Mouse (Mus musculus): ENCODE measurements around the gene Tstd1.
A peak's percentile ranks its signal among the peaks of the same experiment; 100 is the strongest.

Tstd1 gene

GRCm38 (mm10) chr1:171454926-171455325 is 36.3 kb downstream of the Tstd1 start:
- DNase-seq, result no peak

- DNase-seq, result no peak
Observed at GRCm38 (mm10) chr1:171457568-171457967, 38.9 kb downstream of the Tstd1 start.

- DNase-seq, result peak; percentile 58 to 73
Observed at GRCm38 (mm10) chr1:171459791-171460190, 41.1 kb downstream of the Tstd1 start.

- no peak for DNase-seq
Observed at GRCm38 (mm10) chr1:171460551-171461503, 42.2 kb downstream of the Tstd1 start.

- DNase-seq, result no peak
Observed at GRCm38 (mm10) chr1:171463133-171463532, 44.5 kb downstream of the Tstd1 start.

GRCm38 (mm10) chr1:171465749-171466412 is 47.2 kb downstream of the Tstd1 start:
- DNase-seq, result no peak

- DNase-seq, result no peak
Observed at GRCm38 (mm10) chr1:171466565-171466964, 47.9 kb downstream of the Tstd1 start.

- DNase-seq, result no peak
Observed at GRCm38 (mm10) chr1:171469678-171470077, 51.0 kb downstream of the Tstd1 start.

All from kidney, postnatal 25 days (tissue).